Mouse (Mus musculus): ENCODE measurements around the gene Ly6g5c.

The Ly6g5c gene

DNA sequence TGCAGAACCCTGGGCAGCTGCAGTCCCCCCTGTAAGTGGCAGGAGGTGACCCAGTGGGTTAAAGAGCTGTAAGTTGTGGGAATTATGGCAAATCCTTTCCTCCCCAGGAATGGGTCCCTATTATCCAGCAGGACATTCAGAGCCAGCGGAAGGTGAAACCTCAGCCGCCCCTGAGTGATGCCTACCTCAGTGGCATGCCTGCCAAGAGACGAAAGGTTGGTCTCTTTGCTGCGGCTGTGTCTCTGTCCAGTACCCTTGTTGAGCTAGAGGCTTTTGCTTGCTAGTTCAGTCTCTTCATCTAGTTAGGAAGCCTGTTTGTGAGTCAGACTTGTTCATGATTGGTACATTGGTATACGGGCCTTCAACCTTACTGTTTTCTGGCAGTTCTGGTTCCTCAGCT is 38.1 kb downstream of the Ly6g5c start:
- no peak for DNase-seq (ENCODE audit: low spot score)

DNA sequence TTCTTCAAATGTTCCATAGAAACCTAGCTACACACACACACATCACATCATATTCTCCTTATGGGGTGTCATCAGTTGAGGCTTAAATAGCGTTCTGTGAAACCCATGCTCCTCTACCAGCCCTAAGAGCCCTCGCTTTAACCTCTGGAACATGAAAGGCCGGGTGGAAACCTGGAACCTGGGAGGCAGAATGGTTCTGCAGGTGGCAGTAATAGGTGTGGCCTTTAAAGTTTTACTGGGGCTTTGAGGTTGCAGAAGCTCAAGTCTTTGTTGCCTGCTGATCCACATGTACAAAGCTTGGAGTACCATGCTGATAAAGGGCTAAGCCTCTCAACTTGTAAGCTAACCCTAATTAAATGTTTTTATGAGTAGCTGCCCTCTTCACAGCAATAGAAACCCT is 39.3 kb downstream of the Ly6g5c start:
- no peak for DNase-seq (ENCODE audit: low spot score)

DNA sequence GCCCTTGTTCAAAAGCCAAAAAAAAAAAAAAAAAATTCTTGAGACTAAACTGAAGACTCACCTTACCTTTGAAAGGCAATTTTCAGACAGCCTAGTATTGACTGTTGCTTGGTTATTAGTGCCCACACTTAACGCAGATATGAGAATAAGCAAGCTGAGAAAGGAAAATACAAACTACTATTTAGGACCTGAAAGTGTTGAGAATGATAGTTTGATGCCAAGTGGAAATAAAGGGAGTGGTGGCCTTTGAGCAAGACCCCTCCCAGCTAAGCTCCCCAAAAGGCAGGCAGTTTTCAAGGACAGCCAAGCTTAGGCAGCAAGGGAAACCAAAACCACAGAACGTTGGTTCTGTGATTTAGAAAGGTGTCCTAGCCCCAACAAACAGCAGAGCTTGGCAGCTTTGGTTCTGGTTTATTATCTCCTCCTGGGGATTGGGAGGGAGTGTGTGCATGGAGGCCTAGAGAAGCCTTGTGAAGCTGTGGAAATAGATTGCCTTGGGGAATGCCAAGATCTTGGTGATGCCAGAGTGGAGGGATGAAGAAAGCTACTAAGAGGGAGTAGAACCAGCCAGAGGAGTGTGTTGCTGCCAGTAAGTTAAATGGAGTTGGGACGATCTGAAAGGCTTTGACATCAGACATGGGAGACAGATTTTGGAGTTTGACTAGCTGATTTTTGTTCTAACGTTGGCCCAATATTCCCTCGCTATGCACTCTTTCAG is 40.0 kb downstream of the Ly6g5c start:
- DNase-seq (ENCODE audit: low spot score): no peak

DNA sequence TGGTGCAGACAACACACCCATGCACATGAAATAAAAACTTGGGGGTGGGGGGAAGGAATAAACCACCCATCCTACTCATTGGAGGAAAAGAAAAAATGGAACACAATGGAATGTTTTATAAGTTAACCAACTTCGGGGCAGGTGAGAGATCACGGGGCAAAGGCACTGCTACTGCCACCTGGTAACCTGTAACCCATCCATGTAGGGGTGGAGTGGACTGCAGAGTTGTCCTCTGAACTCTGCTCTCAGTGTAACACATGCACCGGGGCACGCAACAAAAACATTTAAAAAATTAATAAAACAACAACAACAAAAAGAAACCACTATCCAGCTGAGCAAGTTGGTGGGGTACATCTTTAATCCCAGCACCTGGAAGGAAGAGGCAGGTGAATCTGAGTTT is 44.0 kb downstream of the Ly6g5c start:
- no peak for DNase-seq (ENCODE audit: low spot score)

DNA sequence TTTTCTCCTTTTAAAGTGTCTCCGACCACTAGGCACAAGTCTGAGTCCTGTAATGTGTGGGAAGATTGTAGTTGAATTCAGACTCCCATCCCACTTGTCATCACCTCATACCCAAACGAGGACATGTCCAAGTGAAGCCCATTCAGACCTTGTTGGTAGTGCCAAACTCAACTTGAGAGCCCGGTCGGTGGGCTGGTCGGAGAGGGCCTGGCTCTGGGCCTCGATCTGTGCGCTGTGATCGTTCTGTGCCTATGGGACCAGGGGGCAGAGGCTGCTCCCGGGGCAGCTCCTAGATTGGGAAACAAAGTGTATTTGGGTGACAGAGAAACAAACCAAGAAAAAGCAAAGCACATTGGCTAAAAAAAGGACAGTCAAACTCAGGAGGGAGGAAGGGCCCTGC is 45.0 kb downstream of the Ly6g5c start:
- DNase-seq (ENCODE audit: low spot score): no peak

DNA sequence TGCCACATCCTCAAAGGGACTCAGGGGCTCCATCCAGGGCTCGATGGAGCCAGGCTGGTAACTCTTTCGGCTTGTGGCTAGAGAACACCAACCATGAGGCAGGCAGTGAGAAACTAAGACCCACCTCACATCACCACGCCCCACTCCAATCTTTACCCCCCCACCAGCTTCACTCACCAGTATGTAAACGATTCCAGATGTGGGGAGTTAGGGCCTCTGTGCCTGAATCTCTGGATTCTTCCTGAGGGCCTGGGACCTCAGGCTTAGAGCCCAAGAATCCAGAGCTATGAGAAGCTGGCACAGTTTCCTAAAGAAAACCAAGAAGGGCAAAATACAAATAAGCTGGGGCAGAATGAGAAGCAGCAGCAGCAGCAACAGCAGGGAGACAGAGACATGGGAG is 45.9 kb downstream of the Ly6g5c start:
- DNase-seq (ENCODE audit: low spot score): no peak

DNA sequence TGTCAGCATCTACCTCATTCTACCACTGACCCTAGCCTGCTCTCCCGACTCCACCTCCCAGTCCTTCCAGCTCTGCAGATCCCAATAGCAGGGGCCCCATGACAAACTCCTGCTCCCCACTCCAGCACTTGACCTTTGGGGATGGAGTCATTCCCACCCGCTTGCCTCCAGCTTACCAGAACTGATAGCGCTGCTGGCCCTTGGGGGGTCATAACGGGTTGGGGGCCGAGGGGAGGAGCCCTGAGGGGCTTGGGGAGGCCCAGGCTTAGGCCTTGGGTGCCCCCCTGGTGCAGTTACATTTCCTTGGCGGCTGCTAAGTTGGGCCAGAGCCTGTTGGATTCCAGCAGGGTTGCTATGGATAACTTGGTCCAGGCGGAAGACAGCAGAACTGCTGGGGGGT is 46.5 kb downstream of the Ly6g5c start:
- DNase-seq (ENCODE audit: low spot score): no peak

DNA sequence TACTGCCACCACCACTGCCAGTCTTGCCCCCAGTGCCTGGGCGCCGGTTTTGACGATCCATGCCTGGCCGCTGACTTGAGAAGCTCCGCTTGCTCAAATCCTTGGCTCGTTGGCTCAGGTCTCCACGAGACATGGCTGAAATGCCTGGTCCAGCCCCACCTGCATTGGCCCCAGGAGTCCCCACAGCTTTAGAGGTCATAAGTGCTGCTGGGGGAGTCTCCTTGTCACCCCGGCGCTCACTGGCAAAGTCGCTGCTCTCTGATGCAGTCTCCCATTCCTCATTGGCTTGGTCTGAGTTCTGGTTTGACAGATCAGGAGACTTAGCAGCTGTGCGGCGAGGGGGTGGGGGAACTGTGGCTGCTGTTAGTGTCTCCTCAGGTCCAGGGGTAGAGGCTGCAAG is 47.4 kb downstream of the Ly6g5c start:
- DNase-seq (ENCODE audit: low spot score): no peak

DNA sequence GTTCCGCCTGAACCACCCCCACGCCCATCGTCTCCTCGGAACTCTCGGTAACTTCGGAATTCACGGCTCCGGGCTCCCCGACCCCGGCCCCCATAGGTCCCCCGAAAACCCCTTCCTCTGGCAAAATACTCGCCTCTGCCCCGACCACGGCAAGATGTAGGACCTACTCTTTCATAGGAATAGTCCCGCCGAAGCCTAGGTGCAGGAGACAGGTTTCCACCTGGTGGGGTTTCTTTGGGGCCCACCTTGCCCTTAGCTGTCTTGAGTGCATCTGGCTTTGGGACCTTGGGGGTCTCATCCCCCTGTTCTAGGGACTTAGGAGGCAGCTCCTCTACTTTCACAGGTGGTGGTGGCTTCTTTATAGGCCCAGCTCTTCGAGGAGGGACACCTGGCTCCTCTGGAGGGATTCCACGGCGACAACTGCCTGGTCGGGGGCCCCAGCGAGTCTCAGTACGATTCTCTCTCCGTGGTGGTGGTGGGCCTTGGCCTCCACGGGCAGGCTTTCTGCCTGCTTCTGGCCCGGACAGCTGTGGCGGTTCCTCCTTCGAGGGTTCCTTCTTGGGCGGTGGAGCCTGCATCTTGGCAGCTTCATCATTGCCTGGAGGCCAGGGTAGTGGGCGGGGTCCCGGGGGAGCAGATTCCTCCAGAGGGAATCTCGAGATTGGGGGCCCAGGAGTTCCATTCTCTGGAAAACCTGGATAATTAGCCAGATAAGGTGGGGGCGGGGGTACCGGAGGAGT is 48.6 kb downstream of the Ly6g5c start:
- DNase-seq (ENCODE audit: low spot score): no peak

DNA sequence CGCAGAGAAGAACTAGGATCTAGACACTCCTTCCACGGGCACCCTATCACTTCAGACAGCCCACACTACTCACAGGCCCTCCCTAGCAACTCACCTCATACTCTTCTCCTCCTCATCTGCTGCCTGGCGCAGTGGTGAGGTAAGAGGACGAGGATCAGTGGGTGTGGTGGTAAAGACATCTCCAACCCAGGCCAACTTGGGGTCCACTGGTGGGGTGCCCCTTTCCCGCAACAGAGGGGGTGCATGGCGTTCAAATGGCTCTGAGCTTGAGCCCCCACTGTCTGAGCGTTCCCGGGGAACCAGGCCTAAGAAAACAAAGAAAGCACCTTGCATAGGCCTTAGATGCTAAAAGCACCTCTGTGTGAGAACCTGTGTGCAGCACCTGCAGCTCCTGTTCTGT is 49.2 kb downstream of the Ly6g5c start:
- no peak for DNase-seq (ENCODE audit: low spot score)

DNA sequence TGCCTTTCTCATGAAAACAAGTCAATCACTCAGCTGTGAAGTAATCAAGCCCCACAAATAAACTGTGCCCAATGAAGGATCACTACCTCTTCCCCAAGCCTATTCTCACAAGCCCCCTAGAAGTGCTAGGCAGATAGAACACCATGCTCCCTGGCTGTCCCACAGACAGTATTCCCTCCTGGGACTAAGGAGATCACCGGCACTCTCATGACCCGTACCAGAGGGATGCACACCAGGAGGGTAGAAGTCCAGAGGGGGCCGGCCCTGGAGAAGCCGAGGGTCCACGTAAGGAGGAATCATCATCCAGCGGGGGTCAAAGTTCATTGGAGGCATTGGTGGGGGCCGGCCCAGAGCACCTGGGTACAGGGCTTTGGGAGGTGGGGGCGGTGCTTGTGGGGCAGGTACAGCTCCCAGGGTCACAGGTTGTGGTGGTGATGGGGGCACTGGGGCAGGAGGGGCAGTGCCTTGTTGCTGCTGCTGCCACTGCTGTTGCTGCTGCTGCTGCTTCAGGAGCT is 49.6 kb downstream of the Ly6g5c start:
- DNase-seq (ENCODE audit: low spot score): no peak

DNA sequence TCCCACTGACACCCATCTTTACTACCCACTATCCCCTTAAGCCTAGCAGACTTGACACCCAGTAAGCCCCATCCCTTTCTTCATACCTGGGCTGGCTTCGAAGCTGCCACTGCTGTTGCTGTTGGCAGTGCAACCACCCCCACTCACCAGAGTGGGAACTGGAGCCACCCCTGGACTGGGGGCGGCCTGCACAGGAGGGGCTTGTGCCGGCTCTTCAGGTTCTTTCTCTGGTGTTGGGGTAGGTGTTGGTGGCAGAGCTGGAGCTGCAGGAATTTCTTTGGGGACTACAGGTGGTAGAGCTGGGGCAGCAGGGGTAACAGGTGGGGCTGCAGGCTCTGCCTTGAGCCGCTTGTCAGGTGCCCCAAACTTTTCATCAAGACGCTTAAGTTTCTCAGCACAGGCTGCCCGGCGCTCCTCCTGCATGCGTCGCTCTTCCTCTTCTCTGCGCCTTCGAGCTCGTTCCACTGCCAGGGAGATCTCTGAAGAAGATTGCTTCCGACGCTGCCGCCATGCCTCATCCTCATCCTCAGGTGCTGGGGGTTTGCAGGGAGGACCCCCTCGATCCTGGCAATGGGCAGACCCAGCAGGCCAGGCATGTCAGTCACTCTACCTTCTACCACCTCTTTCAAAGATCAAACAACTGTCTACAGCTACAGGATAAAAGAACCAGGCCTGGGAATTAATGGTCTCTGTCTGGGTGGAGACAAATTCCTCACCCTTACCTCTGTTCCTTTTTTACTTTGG is 50.9 kb downstream of the Ly6g5c start:
- DNase-seq (ENCODE audit: low spot score): no peak

DNA sequence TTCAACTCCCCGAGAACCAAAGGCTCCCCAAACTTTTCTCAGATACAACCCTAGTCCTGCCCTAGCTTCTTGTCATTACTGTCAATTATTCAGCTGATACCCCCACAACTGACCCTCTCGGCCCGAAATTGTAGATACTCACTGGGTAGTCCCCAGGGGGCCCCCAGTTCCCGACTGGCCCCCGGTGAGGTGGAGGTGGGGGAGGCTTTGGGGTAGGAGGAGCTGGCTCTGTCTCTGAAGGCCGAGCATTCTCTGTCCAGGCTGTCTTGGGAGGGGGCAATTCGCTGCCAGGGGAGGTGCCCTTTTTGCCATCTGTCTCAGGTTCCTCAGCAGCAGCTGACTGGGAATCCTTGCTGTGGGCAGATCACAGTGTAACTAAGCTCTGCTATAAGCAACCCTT is 51.6 kb downstream of the Ly6g5c start:
- no peak for DNase-seq (ENCODE audit: low spot score)

DNA sequence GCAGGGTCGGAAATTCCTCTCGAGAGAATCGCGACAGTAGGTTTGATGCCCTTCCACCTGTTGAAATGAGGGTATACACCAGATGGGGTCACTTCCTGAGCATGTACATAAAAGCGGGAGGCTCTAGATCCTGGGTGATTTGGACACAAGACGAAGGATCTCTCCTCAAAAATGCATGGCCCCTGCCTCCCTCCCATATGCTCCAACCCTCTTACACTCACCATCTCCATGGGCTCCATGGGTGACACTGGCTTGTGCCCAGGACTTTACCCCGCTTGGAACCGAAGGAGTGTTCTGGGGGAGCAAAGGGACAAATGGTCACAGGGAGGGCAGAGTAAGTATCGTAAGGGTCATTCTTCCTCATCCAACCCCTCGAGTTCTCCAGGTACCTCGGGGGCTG is 53.3 kb downstream of the Ly6g5c start:
- no peak for DNase-seq (ENCODE audit: low spot score)

Measured in testis, postnatal 14 days (tissue).